ENCODE assay signal across 8 mouse cellular contexts in the genomic region with DNA sequence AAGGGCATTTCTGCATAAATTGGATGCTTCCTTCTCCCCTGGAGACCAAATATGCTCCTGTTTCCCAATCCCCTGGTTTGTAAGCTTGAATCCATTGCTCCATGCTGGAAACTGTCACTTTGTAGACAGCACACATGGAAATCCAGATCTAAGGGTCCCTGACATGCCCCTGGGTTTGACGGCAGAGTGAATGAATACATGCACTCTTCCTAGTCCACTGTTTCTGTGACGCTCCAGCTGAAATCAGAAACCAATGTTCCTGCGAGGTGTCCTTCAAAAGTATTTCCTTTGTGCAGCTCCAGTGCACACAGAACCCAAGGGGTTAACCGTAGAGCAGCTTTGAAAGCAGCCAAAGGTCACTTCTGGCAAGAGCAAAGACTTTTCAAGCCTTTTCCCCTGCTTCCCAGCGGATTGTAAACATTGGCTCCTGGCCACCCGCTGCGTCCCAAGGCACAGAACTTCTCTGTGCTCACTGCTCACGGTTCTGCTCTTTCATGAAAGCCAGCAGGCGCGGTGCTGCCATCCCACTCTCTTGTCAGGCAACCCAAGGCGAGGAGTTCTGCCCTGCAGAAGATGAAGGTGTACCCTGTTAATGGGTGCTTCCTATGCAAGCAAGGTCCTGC.
DNase-seq lines count a peak whose midpoint lies in the region; ATAC-seq and TF ChIP-seq lines count a peak whose summit lies in the region.
"Not testable (repeated sequence)": the region's sequence is repeated elsewhere in the genome, so short reads cannot be mapped to it uniquely, and the experiment has no call there.

No protein-coding gene starts in this region.

- not testable (repeated sequence) for H3K9me3 ChIP-seq in hindbrain, embryonic 12.5 days (replicated peaks); kidney, postnatal 0 days (replicated peaks; ENCODE audit: low read length); liver, embryonic 13.5 days (replicated peaks); midbrain, embryonic 11.5 days (ENCODE audit: control insufficient read depth, low read length)

- peak; percentile 33 for DNase-seq in Muller cell, postnatal 12 days (ENCODE audit: inconsistent ontology term)
- peak; percentile 78 for DNase-seq in embryo, embryonic 11 days
- peak; percentile 21 for DNase-seq in gastrocnemius, adult 2 months
- peak; percentile 58 for DNase-seq in kidney, postnatal 0 days (ENCODE audit: low spot score)
- DNase-seq in liver, embryonic 13.5 days = not testable (repeated sequence)
- DNase-seq in midbrain, embryonic 11.5 days (ENCODE audit: low spot score, missing footprints) = peak; percentile 91
- DNase-seq in right cerebral cortex, postnatal 14 days = peak; percentile 4

- ATAC-seq in hindbrain, embryonic 12.5 days (ENCODE audit: low FRiP score) = peak; percentile 48; the same call in 1 of the 2 replicates
- peak; percentile 73 for ATAC-seq in kidney, postnatal 0 days (replicated peaks; ENCODE audit: low FRiP score, low read depth)
- ATAC-seq in liver, embryonic 13.5 days (ENCODE audit: low read depth) = peak; percentile 72; the same call in 1 of the 2 replicates
- peak; percentile 86 for ATAC-seq in midbrain, embryonic 11.5 days (ENCODE audit: low FRiP score)

- not testable (repeated sequence) for H3K27me3 ChIP-seq in hindbrain, embryonic 12.5 days; kidney, postnatal 0 days (ENCODE audit: insufficient read depth, low read length); liver, embryonic 13.5 days; midbrain, embryonic 11.5 days (ENCODE audit: control insufficient read depth, insufficient read depth, low read length)

- WGBS in hindbrain, embryonic 12.5 days = 2% methylated on average over 11 of the region's 11 CpGs
- WGBS in kidney, postnatal 0 days = under 1% methylated on average over 11 of the region's 11 CpGs
- WGBS in liver, embryonic 13.5 days (ENCODE audit: insufficient replicate concordance) = 6% methylated on average over 11 of the region's 11 CpGs
- under 1% methylated on average over 11 of the region's 11 CpGs for WGBS in midbrain, embryonic 11.5 days

- TF ChIP-seq CTCF in gastrocnemius, adult 2 months (IDR thresholded peaks at IDR 0.05); kidney, postnatal 0 days (IDR thresholded peaks at IDR 0.05; ENCODE audit: low read depth): not testable (repeated sequence)

- H3K9ac ChIP-seq in hindbrain, embryonic 12.5 days; kidney, postnatal 0 days (ENCODE audit: low read depth, low read length); liver, embryonic 13.5 days: not testable (repeated sequence)
- 0 out of 2 replicates have a peak overlapping the region, but pooled peaks have one; percentile 20 for H3K9ac ChIP-seq in midbrain, embryonic 11.5 days (ENCODE audit: low read length)

- not testable (repeated sequence) for H3K36me3 ChIP-seq in hindbrain, embryonic 12.5 days; kidney, postnatal 0 days (ENCODE audit: insufficient read depth, low read length); liver, embryonic 13.5 days; midbrain, embryonic 11.5 days (ENCODE audit: control insufficient read depth, insufficient read depth, low read length)

- H3K4me1 ChIP-seq in hindbrain, embryonic 12.5 days; kidney, postnatal 0 days (replicated peaks; ENCODE audit: insufficient read depth, low read length); liver, embryonic 13.5 days (replicated peaks); midbrain, embryonic 11.5 days (ENCODE audit: control insufficient read depth, insufficient read depth, low read length): not testable (repeated sequence)

- H3K27ac ChIP-seq in gastrocnemius, adult 2 months; hindbrain, embryonic 12.5 days; kidney, postnatal 0 days; liver, embryonic 13.5 days; midbrain, embryonic 11.5 days (ENCODE audit: low read depth, low read length): not testable (repeated sequence)

- peak overlapping the region; percentile 36 for H3K4me2 ChIP-seq in hindbrain, embryonic 12.5 days (replicated peaks)
- H3K4me2 ChIP-seq in kidney, postnatal 0 days (ENCODE audit: low read length) = peak overlapping the region; percentile 35
- H3K4me2 ChIP-seq in liver, embryonic 13.5 days = not testable (repeated sequence)
- H3K4me2 ChIP-seq in midbrain, embryonic 11.5 days = peak overlapping the region; percentile 30

- peak overlapping the region; percentile 48 for H3K4me3 ChIP-seq in gastrocnemius, adult 2 months
- not testable (repeated sequence) for H3K4me3 ChIP-seq in hindbrain, embryonic 12.5 days; kidney, postnatal 0 days (replicated peaks; ENCODE audit: low read depth, low read length); liver, embryonic 13.5 days (replicated peaks); midbrain, embryonic 11.5 days (ENCODE audit: low read depth, low read length)

- intact Hi-C loops in gastrocnemius, adult 2 months (cut with DNase I) = not testable (repeated sequence)
